Mouse (Mus musculus): Measurements from ENCODE around the gene Gfpt1. TPM values are rescaled to one million over a fixed set of nuclear protein-coding genes. Genes with fewer than 3 reads are reported as not detected.
"Not testable (repeated sequence)": the region's sequence is repeated elsewhere in the genome, so short reads cannot be mapped to it uniquely, and the experiment has no call there.

Gfpt1 gene
- polyA plus RNA-seq, 1 experiment from 2014 or later = 20.7 TPM

DNA sequence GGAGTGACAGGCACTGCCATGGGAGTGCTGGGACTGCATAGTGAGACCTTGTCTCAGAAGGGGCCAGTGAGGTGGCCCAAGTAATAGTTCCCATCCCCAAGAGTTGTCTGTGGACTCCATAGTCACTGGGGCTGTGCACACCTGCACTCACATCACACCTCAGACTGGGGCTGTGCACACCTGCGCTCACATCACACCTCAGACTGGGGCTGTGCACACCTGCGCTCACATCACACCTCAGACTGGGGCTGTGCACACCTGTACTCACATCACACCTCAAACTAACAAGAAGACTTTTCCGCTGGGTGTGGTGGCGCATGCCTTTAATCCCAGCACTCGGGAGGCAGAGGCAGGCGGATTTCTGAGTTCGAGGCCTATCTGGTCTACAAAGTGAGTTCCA, 6.1 kb downstream of the Gfpt1 start:
- not testable (repeated sequence) for H3K4me1 ChIP-seq; DNase-seq (ENCODE audit: low spot score); H3K9me3 ChIP-seq (replicated peaks); H3K27me3 ChIP-seq (ENCODE audit: low read depth, poor library complexity, severe bottlenecking); H3K27ac ChIP-seq; H3K4me3 ChIP-seq
- 97% methylated on average over 7 of the region's 7 CpGs for WGBS
- H3K36me3 ChIP-seq = peaks cover 58% of the 10 kb centered on the region

DNA sequence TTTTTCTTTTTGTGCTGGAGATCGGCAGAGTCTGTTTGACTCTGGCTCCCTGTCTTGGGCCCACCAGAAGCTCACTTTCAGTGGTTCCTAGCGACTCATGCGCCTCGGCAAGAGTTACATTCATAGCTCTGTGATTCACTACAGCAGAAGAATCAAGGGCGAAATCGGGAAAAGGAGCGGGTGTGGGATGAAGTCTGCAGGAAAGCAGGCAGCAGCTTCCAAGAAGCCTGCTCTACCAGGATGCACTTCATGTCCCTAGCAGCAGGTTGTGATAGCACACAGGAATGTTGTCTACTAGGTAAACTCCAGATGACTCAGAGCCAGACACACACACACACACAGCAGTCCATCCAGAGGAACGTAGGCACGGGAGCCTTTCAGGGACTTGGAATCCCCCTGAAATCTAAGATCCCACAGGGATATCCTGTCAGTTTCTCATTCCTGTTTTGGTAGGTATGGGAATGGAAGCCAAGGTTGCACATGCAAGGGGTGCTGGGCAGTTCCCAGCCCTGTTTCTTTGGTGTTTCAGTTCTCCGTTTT, 9.3 kb downstream of the Gfpt1 start:
- no peaks in the 10 kb centered on the region for H3K9me3 ChIP-seq (replicated peaks)
- peaks cover 88% of the 10 kb centered on the region for H3K36me3 ChIP-seq
- H3K27me3 ChIP-seq (ENCODE audit: low read depth, poor library complexity, severe bottlenecking) = no peaks in the 10 kb centered on the region
- no peak overlapping the region for H3K27ac ChIP-seq
- H3K4me3 ChIP-seq = no peak overlapping the region
- H3K4me1 ChIP-seq = no peaks in the 10 kb centered on the region
- DNase-seq (ENCODE audit: low spot score) = no peak
- 95% methylated on average over 10 of the region's 10 CpGs for WGBS

DNA sequence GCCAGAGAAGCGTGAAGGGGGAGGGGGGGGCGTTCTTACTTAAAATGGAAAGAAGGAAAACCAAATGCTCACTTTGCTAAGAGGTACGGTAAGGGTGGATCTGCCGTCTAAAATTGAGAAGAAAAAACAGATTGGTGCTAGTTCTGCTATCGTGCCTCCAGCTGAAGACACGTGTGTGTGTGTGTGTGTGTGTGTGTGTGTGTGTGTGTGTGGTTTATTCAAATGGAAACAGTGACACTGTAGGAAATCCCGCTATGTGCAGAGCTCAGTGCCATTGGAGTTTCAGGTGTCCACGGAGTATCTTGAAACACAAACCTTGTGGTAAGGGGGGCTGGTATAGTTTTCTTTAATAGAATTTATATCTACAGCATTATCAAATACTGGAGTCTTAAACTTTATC, 11.5 kb downstream of the Gfpt1 start:
- no peaks in the 10 kb centered on the region for H3K4me1 ChIP-seq
- no peaks in the 10 kb centered on the region for H3K27me3 ChIP-seq (ENCODE audit: low read depth, poor library complexity, severe bottlenecking)
- no peak overlapping the region for H3K27ac ChIP-seq
- H3K4me3 ChIP-seq = no peak overlapping the region
- H3K36me3 ChIP-seq = peaks cover 88% of the 10 kb centered on the region
- no peak for DNase-seq (ENCODE audit: low spot score)
- H3K9me3 ChIP-seq (replicated peaks) = no peaks in the 10 kb centered on the region
- 92% methylated on average over 8 of the region's 8 CpGs for WGBS

DNA sequence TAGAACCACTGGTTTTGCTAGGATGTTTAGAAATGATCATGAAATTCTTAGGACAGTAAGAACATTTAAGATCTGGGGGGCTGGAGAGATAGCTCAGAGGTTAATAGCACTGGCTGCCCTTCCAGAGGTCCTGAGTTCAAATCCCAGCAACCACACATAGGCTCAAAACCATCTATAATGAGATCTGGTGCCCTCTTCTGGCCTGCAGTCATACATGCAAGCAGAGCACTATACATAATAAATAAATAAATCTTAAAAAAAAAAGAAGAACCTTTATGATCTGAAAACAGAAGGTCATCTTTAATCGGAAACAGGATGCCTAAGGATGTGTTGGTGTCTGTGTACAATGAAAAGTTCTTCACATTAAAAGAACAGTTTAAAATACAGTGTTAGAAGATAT, 17.1 kb downstream of the Gfpt1 start:
- DNase-seq (ENCODE audit: low spot score) = no peak
- Histone ChIP-seq H3K36me3 (peaks cover 90% of the 10 kb centered on the region), H3K27me3 (ENCODE audit: low read depth, poor library complexity, severe bottlenecking) (no peaks in the 10 kb centered on the region), H3K27ac (no peak overlapping the region), H3K4me3 (no peak overlapping the region), H3K9me3 (replicated peaks) (no peaks in the 10 kb centered on the region), H3K4me1 (no peaks in the 10 kb centered on the region)
- 96% methylated on average over 1 of the region's 1 CpGs for WGBS

DNA sequence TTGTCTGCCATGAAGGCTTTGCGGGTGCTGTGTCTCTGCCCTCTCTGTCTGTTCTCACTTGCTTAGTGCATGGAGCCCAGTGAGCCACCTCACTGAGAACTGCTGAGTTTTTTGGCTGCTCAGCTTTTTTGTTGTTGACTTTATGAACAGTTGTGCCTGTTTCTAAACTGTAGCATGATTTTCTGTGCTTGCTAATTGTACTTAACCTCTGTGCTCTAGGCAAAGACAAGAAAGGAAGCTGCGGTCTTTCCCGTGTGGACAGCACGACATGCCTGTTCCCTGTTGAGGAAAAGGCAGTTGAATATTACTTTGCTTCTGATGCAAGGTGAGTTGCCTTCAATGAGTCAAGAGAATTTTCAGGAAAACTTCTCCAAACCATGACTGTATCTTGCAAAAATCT, 20.9 kb downstream of the Gfpt1 start:
- H3K4me1 ChIP-seq = no peaks in the 10 kb centered on the region
- no peak overlapping the region for H3K27ac ChIP-seq
- peaks cover 91% of the 10 kb centered on the region for H3K36me3 ChIP-seq
- H3K27me3 ChIP-seq (ENCODE audit: low read depth, poor library complexity, severe bottlenecking) = no peaks in the 10 kb centered on the region
- DNase-seq (ENCODE audit: low spot score) = no peak
- H3K4me3 ChIP-seq = no peak overlapping the region
- H3K9me3 ChIP-seq (replicated peaks) = no peaks in the 10 kb centered on the region
- 95% methylated on average over 4 of the region's 4 CpGs for WGBS

DNA sequence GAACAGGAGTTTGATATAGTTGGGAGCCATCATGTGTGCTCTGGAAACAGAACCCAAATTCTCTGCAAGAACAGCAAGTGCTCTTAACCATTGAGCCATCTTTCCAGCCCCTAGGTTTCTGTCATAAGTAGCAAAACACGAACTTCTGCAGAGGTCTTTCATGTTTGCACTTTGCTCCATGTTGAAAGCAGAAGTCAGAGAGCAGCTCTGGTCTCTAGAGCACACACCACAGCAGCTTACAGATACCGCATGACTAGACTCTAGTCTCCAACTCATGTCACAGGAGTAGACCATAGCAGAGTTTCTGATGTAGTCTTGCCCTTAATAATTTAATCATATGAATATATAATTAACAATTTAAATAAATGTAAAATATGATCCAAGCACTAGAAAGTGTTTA, 25.6 kb downstream of the Gfpt1 start:
- Histone ChIP-seq H3K4me3 (no peak overlapping the region), H3K9me3 (replicated peaks) (no peaks in the 10 kb centered on the region), H3K27me3 (ENCODE audit: low read depth, poor library complexity, severe bottlenecking) (no peaks in the 10 kb centered on the region), H3K4me1 (no peaks in the 10 kb centered on the region), H3K36me3 (peaks cover 98% of the 10 kb centered on the region), H3K27ac (no peak overlapping the region)
- DNase-seq (ENCODE audit: low spot score) = no peak
- 92% methylated on average over 2 of the region's 2 CpGs for WGBS

DNA sequence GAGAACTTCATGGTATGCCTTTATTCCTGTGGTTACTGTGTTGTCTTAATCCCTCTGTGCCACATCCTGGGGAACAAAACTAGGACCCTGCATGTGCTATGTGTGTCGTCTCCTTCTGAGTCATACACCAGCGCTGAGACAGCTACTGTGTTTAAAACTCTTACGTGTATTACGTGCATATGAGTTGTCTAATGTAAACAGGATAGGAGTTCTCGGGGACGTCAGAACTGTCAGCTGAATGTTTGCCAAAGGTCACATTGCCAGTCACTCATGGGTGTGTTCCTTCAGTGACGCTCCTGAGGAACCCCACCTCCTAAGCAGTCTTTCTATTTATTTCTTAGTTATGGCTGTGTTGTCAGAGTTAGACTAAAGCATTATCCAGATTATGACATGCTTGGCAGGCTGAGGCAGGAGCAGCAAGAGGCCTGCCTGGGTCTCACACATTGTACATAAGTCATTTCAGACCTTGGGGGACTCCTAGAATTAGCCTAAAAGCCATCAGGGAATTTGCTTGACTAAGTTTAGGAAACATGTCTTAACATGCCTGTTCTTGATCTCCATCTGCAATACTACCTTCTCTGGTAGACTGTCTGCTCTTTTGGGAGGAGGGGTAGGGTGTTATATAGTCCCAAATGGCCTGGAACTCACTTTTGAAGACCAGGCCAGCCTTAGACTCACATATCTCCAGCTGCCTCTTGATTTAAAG, 26.7 kb downstream of the Gfpt1 start:
- peaks cover 98% of the 10 kb centered on the region for H3K36me3 ChIP-seq
- no peak for DNase-seq (ENCODE audit: low spot score)
- no peak overlapping the region for H3K4me3 ChIP-seq
- no peaks in the 10 kb centered on the region for H3K4me1 ChIP-seq
- no peak overlapping the region for H3K27ac ChIP-seq
- H3K9me3 ChIP-seq (replicated peaks) = no peaks in the 10 kb centered on the region
- WGBS = 89% methylated on average over 7 of the region's 7 CpGs
- H3K27me3 ChIP-seq (ENCODE audit: low read depth, poor library complexity, severe bottlenecking) = no peaks in the 10 kb centered on the region

DNA sequence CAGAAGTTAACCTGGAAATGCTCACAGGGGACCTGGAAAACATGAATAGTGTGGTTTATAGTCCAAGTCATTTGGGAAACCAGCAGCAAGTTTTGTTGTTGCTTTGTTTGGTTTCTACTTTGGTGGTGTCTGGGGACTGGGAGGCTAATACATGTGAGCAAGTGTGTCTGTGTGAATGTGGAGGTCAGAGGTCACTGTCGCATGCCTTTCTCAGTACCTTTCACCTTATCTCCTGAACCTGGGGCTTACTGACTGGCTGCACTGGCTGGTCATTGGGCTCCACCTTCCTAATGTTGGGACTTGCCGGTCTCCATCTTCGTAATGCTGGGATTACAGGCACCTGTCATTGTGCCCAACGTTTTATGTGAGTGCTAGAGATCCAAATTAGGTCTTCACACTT, 28.0 kb downstream of the Gfpt1 start:
- H3K36me3 ChIP-seq = peaks cover 92% of the 10 kb centered on the region
- H3K27me3 ChIP-seq (ENCODE audit: low read depth, poor library complexity, severe bottlenecking) = no peaks in the 10 kb centered on the region
- no peak overlapping the region for H3K4me3 ChIP-seq
- no peaks in the 10 kb centered on the region for H3K9me3 ChIP-seq (replicated peaks)
- no peak for DNase-seq (ENCODE audit: low spot score)
- 93% methylated on average over 4 of the region's 4 CpGs for WGBS
- no peaks in the 10 kb centered on the region for H3K4me1 ChIP-seq
- H3K27ac ChIP-seq = no peak overlapping the region

DNA sequence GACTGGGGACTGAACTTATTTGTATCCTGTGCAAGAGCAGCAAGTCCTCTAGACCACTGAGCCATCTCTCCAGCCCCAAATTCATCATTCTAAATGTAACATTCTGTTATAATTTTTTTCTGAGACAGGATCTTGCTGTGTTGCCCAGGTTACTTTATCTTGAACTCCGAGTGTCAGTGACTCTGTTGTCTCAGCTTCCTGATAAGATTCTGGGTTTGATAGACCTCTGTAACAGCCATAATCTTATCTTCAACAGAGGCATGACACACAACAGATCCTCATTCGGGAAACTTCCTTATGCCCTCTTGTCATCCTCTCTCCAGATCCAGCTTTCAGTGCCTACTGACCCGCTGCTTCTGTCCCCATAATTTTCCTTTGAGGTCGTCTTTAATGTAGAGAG, 30.1 kb downstream of the Gfpt1 start:
- Histone ChIP-seq H3K27me3 (ENCODE audit: low read depth, poor library complexity, severe bottlenecking) (no peaks in the 10 kb centered on the region), H3K4me1 (peaks cover 6% of the 10 kb centered on the region), H3K9me3 (replicated peaks) (no peaks in the 10 kb centered on the region), H3K27ac (no peak overlapping the region), H3K36me3 (peaks cover 92% of the 10 kb centered on the region), H3K4me3 (no peak overlapping the region)
- WGBS = 81% methylated on average over 4 of the region's 4 CpGs
- no peak for DNase-seq (ENCODE audit: low spot score)

DNA sequence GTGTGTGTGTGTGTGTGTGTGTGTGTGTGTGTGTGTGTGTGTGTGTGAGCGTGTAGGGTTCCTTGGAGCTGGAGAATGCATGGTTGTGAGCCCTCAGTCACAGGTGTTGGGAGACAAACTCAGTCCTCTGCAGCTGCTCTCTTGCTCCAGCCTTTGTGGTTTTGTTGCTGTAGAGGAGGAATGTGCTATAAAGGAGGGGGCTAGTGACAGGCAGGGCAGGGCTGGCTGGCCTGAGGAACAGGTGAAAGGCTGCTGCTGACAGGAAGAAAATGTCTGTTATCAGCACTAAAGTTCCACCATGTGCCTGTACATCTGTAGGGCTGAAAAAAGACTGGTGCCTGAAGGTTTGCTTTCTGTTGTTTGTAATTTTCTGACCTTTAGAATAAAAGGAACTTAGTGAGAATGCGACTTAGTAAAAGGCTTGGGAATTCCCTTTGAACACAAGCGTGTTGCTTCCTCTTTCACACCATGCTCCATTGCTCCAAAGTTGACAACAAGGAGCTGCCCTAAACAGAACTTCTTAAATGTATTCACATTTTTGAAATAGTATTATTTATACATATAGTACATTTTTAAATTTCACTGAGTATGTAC, 32.5 kb downstream of the Gfpt1 start:
- Histone ChIP-seq H3K27ac (no peak overlapping the region), H3K9me3 (replicated peaks) (no peaks in the 10 kb centered on the region), H3K4me1 (peaks cover 6% of the 10 kb centered on the region), H3K27me3 (ENCODE audit: low read depth, poor library complexity, severe bottlenecking) (no peaks in the 10 kb centered on the region), H3K36me3 (peaks cover 87% of the 10 kb centered on the region), H3K4me3 (no peak overlapping the region)
- DNase-seq (ENCODE audit: low spot score) = no peak
- 94% methylated on average over 3 of the region's 3 CpGs for WGBS

DNA sequence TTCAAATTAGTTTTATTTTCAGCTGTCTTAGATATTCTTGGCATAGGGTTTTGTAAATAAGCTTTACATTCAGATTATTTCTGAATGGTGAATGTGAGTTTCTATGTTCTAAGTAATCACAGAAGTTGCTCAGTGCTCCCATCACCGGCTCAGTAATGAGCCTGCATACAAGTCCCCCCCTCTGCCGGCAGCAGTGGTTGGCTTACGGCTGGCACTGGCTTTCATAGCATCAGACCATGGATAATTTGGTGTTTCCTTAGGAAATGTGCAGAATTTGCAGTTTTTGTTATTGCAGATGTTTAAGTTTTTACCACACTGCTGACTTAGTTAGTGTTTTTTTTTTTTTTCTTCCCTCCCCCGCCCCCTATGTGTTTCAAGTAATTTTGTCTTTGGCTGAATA, 36.8 kb downstream of the Gfpt1 start:
- H3K27ac ChIP-seq = no peak overlapping the region
- H3K4me3 ChIP-seq = no peak overlapping the region
- WGBS = 87% methylated on average over 4 of the region's 4 CpGs
- peaks cover 6% of the 10 kb centered on the region for H3K4me1 ChIP-seq
- no peaks in the 10 kb centered on the region for H3K27me3 ChIP-seq (ENCODE audit: low read depth, poor library complexity, severe bottlenecking)
- no peaks in the 10 kb centered on the region for H3K9me3 ChIP-seq (replicated peaks)
- DNase-seq (ENCODE audit: low spot score) = no peak
- H3K36me3 ChIP-seq = peaks cover 90% of the 10 kb centered on the region

DNA sequence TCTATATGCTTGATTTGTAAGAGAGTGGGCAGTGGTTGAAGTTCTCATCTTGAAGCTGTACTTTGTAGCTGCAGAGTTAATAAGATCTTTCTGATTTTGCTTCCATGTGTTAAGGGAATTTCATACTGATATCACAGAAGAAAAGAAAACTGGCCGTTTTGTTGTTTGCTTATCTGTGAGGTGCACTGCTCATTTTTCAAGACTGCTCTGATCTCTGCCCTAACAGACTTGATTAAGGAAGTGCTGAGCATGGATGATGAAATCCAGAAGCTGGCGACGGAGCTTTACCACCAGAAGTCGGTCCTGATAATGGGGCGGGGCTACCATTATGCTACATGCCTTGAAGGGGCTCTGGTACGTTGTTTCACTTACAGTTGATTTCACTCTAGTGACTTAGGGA, 42.4 kb downstream of the Gfpt1 start:
- Histone ChIP-seq H3K36me3 (peaks cover 99% of the 10 kb centered on the region), H3K4me3 (no peak overlapping the region), H3K9me3 (replicated peaks) (no peaks in the 10 kb centered on the region), H3K27me3 (ENCODE audit: low read depth, poor library complexity, severe bottlenecking) (no peaks in the 10 kb centered on the region), H3K27ac (no peak overlapping the region), H3K4me1 (no peaks in the 10 kb centered on the region)
- 76% methylated on average over 6 of the region's 6 CpGs for WGBS
- no peak for DNase-seq (ENCODE audit: low spot score)

DNA sequence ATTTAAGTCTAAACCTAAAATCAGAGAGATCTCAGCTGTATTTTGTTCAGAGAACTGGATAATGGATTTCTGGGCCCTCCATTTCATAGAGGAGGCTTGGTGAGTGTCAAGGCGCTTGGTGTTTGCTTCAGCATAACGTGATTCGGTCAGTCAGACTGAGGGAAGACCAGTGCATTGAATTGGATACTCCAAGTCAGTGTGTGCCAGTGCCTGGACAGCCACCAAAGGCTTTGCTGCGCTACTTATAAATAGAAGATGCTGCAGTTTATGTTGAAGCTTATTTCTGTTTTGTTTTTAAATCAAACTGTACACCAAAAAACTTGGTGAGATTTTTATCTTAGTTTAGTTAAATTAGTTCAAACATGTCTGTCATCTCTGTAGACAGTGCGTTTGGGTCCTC, 45.7 kb downstream of the Gfpt1 start:
- WGBS = 92% methylated on average over 5 of the region's 5 CpGs
- no peaks in the 10 kb centered on the region for H3K27me3 ChIP-seq (ENCODE audit: low read depth, poor library complexity, severe bottlenecking)
- no peaks in the 10 kb centered on the region for H3K9me3 ChIP-seq (replicated peaks)
- H3K4me3 ChIP-seq = no peak overlapping the region
- no peak overlapping the region for H3K27ac ChIP-seq
- H3K4me1 ChIP-seq = no peaks in the 10 kb centered on the region
- no peak for DNase-seq (ENCODE audit: low spot score)
- peaks cover 87% of the 10 kb centered on the region for H3K36me3 ChIP-seq
